Mouse (Mus musculus) testis, adult 2 months (tissue): ENCODE measurements at regions not wholly inside any gene's neighbourhood (a gene's known extent, or its start where the extent isn't known, plus 50 kb on each side); places are given as distances from the start of the nearest gene placed in this dataset.
A peak's percentile ranks its signal among the peaks of the same experiment; 100 is the strongest.

Source experiments
- H3K27ac ChIP-seq: fragments of 200-500 bp; 2 replicates; pipeline ENCODE4 v1.5.1; 2012; ENCODE audit warnings: low read depth, low read length; ENCODE audit not compliant: control insufficient read depth, insufficient read depth
- H3K27me3 ChIP-seq: fragments of 200-500 bp; 2 replicates; pipeline ENCODE4 v1.6.1; 2012; ENCODE audit warnings: mild to moderate bottlenecking, low read length, moderate library complexity; ENCODE audit not compliant: control insufficient read depth, insufficient read depth
- H3K36me3 ChIP-seq: fragments of 200-500 bp; 2 replicates; pipeline ENCODE4 v1.6.1; 2012; ENCODE audit warnings: mild to moderate bottlenecking, low read length; ENCODE audit not compliant: control insufficient read depth, insufficient read depth
- H3K4me1 ChIP-seq: fragments of 200-500 bp; 2 replicates; pipeline ENCODE4 v1.6.1; 2012; ENCODE audit warnings: low read length; ENCODE audit not compliant: control insufficient read depth, insufficient read depth
- H3K4me3 ChIP-seq: fragments of 200-500 bp; 2 replicates; pipeline ENCODE4 v1.5.1; 2012; ENCODE audit warnings: low read depth, mild to moderate bottlenecking, low read length, moderate library complexity, mixed read lengths; ENCODE audit not compliant: control insufficient read depth
- CTCF ChIP-seq: fragments of 200-500 bp; IDR thresholded peaks from 2 replicates; pipeline ENCODE4 v1.5.1; 2012; ENCODE audit warnings: low read depth, mild to moderate bottlenecking, inconsistent platforms, low read length, moderate library complexity; ENCODE audit not compliant: control insufficient read depth, insufficient read depth, insufficient replicate concordance
- POLR2A ChIP-seq: fragments of 200-500 bp; IDR thresholded peaks from 2 replicates; pipeline ENCODE4 v1.6.1; 2012; ENCODE audit warnings: low read depth, mild to moderate bottlenecking, inconsistent platforms, low read length, moderate library complexity; ENCODE audit not compliant: control insufficient read depth

DNA sequence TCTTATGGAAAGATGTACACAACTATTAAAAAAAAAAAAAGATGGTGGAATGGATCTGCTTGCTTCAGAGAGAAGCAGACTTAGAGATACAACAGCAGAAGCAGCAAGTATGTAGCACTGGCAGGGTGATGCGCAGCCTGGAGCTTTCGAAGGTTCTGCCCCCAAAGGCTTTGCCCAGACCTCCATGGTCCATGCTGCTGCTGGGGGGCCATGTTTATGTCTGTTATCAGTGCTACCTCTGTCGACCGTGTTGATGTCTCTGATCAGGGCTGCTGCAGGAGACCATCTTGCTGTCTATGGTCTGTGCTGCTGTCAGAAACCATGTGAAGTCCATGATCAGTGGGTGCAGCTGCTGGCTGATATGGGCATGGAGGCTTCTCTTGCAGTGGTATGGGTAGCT lies 88.6 kb upstream of the Fam189a1 start:
- TF ChIP-seq CTCF (no peak), POLR2A (no peak)
- H3K27ac ChIP-seq = no peak overlapping the region
- H3K4me3 ChIP-seq = no peak overlapping the region
- peaks cover 4% of the 10 kb centered on the region; the same call in 1 of the 2 replicates for H3K4me1 ChIP-seq
- H3K27me3 ChIP-seq = no peaks in the 10 kb centered on the region
- no peaks in the 10 kb centered on the region for H3K36me3 ChIP-seq

DNA sequence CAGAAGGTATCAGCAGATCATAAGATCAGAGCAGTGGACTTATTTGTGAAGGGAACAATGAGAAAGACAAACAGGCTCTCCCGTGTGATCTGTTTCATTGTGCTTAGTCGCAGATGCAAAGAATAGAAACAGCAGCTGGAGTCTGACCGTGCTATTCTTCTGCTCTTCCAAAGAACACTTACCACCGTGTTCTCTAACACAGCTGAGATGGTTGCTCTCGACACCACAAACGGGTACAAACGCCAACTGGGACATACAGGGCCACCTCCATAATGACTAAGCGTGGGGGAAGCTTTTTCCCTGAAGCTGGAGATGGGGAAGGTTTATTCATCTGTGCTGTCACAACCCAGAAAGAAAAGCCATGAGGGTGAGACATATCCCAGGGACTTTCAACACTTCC lies 84.8 kb upstream of the Fam189a1 start:
- no peak for TF ChIP-seq POLR2A
- no peak for TF ChIP-seq CTCF
- Histone ChIP-seq H3K27ac (no peak overlapping the region), H3K4me1 (peaks cover 4% of the 10 kb centered on the region; the same call in 1 of the 2 replicates), H3K27me3 (no peaks in the 10 kb centered on the region), H3K36me3 (no peaks in the 10 kb centered on the region), H3K4me3 (no peak overlapping the region)

DNA sequence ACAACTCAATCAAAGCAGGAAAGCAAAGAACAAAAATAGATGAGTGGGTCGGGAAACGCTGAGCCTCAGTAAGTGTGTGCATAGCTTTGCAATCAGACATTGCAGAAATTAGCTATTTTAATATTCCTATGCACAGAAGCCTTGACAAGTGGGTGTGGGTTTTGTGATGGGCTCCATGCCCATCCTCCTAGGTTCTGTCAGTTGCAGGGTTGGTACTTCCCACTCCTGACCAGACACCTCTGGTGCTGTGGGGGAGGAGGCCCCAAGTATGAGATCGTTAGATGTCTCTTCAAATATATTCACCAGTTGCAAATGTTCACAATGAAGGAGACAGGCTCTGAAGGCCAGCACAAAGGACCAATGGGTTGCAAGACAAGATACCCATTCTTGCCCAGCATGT lies 79.3 kb upstream of the Fam189a1 start:
- Histone ChIP-seq H3K4me1 (no peaks in the 10 kb centered on the region), H3K36me3 (no peaks in the 10 kb centered on the region), H3K27ac (no peak overlapping the region), H3K4me3 (no peak overlapping the region), H3K27me3 (no peaks in the 10 kb centered on the region)
- TF ChIP-seq POLR2A (no peak), CTCF (no peak)

DNA sequence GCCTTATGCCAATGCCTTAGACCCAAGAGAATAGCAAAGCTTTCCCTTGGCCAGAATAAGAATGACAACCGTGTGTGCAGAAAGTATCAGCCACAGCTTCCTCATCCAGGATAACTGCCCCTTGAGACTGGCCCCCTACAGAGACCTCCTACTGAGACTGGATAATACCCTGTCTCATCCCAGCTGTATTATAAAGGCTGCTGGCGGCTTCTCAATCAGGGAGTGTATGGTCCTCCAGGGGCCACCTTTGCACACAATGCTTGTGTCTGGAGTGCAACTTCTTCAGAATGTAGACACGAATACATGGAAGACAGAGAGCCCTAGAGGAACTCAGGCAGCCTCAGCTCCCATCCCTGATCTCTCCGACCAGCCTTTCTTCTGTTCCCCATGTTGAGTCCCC lies 77.3 kb upstream of the Fam189a1 start:
- TF ChIP-seq CTCF (no peak), POLR2A (no peak)
- no peak overlapping the region for H3K4me3 ChIP-seq
- no peaks in the 10 kb centered on the region for H3K27me3 ChIP-seq
- H3K36me3 ChIP-seq = no peaks in the 10 kb centered on the region
- H3K27ac ChIP-seq = no peak overlapping the region
- H3K4me1 ChIP-seq = no peaks in the 10 kb centered on the region

DNA sequence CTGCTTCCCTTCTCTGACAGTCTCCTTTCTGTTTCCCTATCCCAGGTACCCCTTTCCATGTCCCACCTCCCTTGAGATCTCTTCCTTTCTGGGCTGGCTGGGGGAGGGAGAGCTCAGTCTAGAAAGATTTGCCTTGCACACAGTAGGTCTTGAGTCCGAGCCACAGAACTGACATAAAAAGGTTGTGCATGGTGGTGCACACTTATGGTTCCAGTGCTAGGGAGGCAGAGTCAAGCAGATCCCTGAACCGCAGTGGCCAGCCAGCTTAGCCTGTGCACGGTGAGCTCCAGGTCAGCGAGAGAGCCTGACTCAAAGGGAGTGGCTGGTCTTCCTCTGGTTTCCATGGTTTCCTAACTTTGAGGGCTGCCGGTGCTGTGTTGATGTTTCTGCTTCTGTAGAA lies 72.9 kb upstream of the Fam189a1 start:
- H3K4me3 ChIP-seq = no peak overlapping the region
- H3K36me3 ChIP-seq = no peaks in the 10 kb centered on the region
- no peaks in the 10 kb centered on the region for H3K4me1 ChIP-seq
- H3K27ac ChIP-seq = no peak overlapping the region
- TF ChIP-seq CTCF (no peak), POLR2A (no peak)
- H3K27me3 ChIP-seq = no peaks in the 10 kb centered on the region

DNA sequence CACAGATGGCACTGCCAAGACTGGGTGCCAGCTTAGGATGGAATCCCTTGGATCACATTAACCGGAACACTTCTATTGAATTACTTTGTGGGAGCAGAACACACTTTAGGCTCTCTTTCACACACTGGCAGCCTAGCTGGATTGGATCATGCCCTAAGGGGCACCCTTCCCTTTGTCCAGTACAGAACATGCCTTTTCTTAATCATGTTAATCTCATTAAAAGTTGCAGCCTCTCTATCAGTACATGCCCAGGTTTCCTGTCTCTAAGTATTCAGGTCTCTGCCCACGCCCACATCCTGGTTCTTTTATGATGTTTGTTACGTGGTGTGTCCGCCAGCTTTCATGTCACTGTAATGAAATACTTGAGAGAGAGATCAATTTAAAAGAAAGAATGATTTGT lies 69.8 kb upstream of the Fam189a1 start:
- Histone ChIP-seq H3K4me3 (no peak overlapping the region), H3K27ac (no peak overlapping the region), H3K27me3 (no peaks in the 10 kb centered on the region), H3K4me1 (no peaks in the 10 kb centered on the region), H3K36me3 (no peaks in the 10 kb centered on the region)
- TF ChIP-seq POLR2A = no peak
- no peak for TF ChIP-seq CTCF

DNA sequence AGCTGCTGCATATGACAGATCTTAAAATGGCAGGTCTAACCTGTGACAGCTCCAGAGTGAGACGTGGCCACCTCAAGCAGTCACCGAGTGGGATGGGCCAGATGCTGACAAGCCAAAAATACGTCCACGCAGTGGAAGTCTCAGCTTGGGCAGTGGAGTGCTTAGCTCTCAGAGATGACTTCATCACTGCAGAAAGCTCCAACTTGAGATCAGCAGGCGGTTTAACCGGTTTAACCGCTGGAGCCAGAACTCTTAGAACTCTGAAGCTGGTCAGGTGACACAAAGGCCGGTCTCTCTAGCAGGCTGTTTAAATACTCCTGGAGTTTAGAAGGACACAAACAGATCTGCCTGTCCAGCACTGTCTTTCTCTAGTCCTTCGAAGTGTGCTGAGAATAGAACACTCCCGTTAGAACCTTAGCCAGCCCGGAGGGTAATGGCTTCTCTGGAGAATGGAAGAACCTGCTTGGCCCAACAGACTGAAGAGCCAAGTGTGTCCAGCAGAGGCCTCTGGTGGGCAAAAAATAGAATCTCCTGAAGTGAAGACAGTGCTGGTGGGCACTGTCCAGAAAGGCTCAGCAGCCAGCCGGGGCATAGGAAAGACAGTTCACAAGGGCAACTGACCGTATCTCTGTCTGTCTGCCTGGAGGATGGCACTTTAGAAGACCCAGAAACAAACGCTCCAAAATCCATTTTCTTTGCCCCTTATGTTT lies 57.0 kb upstream of the Fam189a1 start:
- H3K4me1 ChIP-seq = peaks cover 27% of the 10 kb centered on the region
- peak overlapping the region; percentile 87 for H3K4me3 ChIP-seq
- H3K27ac ChIP-seq = peak overlapping the region; percentile 97
- no peaks in the 10 kb centered on the region for H3K36me3 ChIP-seq
- no peaks in the 10 kb centered on the region for H3K27me3 ChIP-seq
- TF ChIP-seq CTCF (0 out of 2 replicates have a peak, but pooled peaks have one; percentile 5), POLR2A (peak; percentile 57; the same call in 1 of the 2 replicates)
